Mouse (Mus musculus) midbrain, embryonic 11.5 days (tissue): ENCODE measurements around the gene Olfr447. TPM values are rescaled to one million over a fixed set of nuclear protein-coding genes. Genes with fewer than 3 reads are reported as not detected.
A peak's percentile ranks its signal among the peaks of the same experiment; 100 is the strongest.

Experiments used
- ATAC-seq: fragments of 200-750 bp; cut with Nextera tagmentation; 2 replicates; pipeline ENCODE4 v1.8.0; 2017; ENCODE audit warnings: moderate TSS enrichment, moderate library complexity; ENCODE audit not compliant: low FRiP score
- DNase-seq: peaks from one replicate; pipeline ENCODE4 v3.0.0; 2015; ENCODE audit warnings: low spot score; ENCODE audit errors: missing footprints
- H3K27ac ChIP-seq: fragments of 300-500 bp; sonication (generic); 2 replicates; pipeline ENCODE4 v1.5.1; 2014; ENCODE audit warnings: low read depth, low read length
- H3K27me3 ChIP-seq: fragments of 300-500 bp; sonication (generic); 2 replicates; pipeline ENCODE4 v1.6.1; 2014; ENCODE audit warnings: mild to moderate bottlenecking, low read length, moderate library complexity, mixed read lengths; ENCODE audit not compliant: control insufficient read depth, insufficient read depth
- H3K36me3 ChIP-seq: fragments of 300-500 bp; sonication (generic); 2 replicates; pipeline ENCODE4 v1.6.1; 2014; ENCODE audit warnings: mild to moderate bottlenecking, low read length, moderate library complexity, mixed read lengths; ENCODE audit not compliant: control insufficient read depth, insufficient read depth
- H3K4me1 ChIP-seq: fragments of 300-500 bp; sonication (generic); 2 replicates; pipeline ENCODE4 v1.6.1; 2014; ENCODE audit warnings: low read length; ENCODE audit not compliant: control insufficient read depth, insufficient read depth
- H3K4me2 ChIP-seq: fragments of 300-500 bp; sonication (generic); 2 replicates; pipeline ENCODE4 v1.6.1; 2014; ENCODE audit warnings: mild to moderate bottlenecking, moderate library complexity
- H3K4me3 ChIP-seq: fragments of 300-500 bp; sonication (generic); 2 replicates; pipeline ENCODE4 v1.5.1; 2014; ENCODE audit warnings: low read depth, low read length
- H3K9ac ChIP-seq: fragments of 300-500 bp; sonication (generic); 2 replicates; pipeline ENCODE4 v1.6.1; 2014; ENCODE audit warnings: low read length
- H3K9me3 ChIP-seq: fragments of 300-500 bp; sonication (generic); 2 replicates; pipeline ENCODE4 v1.6.1; 2016; ENCODE audit warnings: low read length; ENCODE audit not compliant: control insufficient read depth
- WGBS: fragments of 180-500 bp; shearing (Covaris S2); extraction: QIAGEN DNeasy Blood & Tissue Kit; methylation state at CpG from one replicate; pipeline ENCODE4 v1.1.7; 2014; 5-methylcytosine and 5-hydroxymethylcytosine counted together
- polyA plus RNA-seq: library from polyadenylated mRNA; unstranded; fragments of >200 nt; fragmentation: Nextera tagmentation; extraction: Ambion mirVana; gene quantifications from 2 replicates; pipeline ENCODE4 v1.2.1, GENCODE M21; 2014

Olfr447 gene
- not detected in 2 replicates for polyA plus RNA-seq

- H3K4me3 ChIP-seq, result no peak within 1 kb of the TSS
- no peak within 1 kb of the TSS for H3K4me2 ChIP-seq
- ATAC-seq (no peak), DNase-seq (no peak)
- no peak within 1 kb of the TSS for H3K27ac ChIP-seq
- no peaks in the 10 kb centered on the region for H3K27me3 ChIP-seq
- H3K9ac ChIP-seq, result no peak within 1 kb of the TSS
- H3K4me1 ChIP-seq, result no peaks in the 10 kb centered on the region
- no peaks in the 10 kb centered on the region for H3K9me3 ChIP-seq
- H3K36me3 ChIP-seq, result no peaks in the 10 kb centered on the region
Measured at GRCm38 (mm10) chr6:42908578-42908977, at the start of gene Olfr447. Gene Olfr447, plus strand, starts transcription at chr6:42908878.

DNA sequence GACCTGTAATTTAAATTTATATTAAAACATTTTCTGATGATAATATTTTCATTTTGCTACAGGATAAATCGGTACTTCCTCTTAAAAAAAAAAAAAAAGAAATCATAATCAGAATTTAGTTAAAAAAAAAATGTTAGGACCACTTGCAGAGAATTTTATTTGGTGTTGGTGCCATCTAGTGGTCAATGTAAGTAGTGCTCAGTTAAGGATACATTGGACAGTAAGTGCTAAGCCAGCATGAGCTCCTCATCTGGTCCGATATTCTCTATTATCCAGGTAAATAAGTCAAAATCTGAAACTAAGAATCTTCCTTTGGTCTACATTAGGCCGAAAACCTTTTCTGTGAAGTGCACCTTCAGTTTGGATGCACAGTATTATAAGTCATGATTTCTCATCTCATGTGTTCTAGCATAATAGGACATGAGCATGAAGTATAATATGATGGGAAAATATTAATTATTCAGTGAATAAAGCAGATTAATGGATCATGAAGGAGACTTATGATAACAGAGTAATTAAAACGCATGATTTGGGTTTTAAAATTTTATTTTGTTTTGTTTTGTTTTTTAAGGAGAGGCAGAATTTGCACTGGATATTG is 48.4 kb upstream of the Olfr447 start:
- 17% methylated on average over 4 of the region's 4 CpGs for WGBS
- H3K4me1 ChIP-seq, result no peaks in the 10 kb centered on the region
- no peaks in the 10 kb centered on the region for H3K36me3 ChIP-seq
- no peaks in the 10 kb centered on the region for H3K27me3 ChIP-seq
- no peak overlapping the region for H3K9ac ChIP-seq
- no peak overlapping the region for H3K27ac ChIP-seq
- DNase-seq, result peak; percentile 96
- H3K4me3 ChIP-seq, result no peak overlapping the region
- H3K9me3 ChIP-seq, result no peaks in the 10 kb centered on the region
- no peak overlapping the region for H3K4me2 ChIP-seq
- ATAC-seq, result peak; percentile 75

DNA sequence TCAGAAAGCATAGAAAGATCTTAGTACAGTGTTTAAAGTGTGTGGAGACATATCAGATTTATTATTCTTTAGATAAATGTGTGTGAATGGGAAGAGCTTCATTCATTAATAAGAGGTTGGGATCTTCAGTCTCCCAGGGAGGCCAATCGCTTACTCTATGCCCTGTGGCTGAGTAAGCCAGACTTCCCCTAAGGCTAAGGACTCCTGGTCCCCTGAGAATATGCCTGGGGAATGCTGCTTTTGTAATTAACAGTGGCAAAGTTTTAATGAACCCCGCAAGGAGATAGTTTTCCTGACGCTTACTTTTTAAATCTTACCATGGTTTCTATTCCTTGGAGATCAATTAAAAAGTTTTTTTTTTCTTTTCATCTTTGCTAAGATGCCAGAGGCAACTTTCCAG is 39.0 kb upstream of the Olfr447 start:
- no peak for DNase-seq
- Histone ChIP-seq H3K9ac (no peak overlapping the region), H3K27ac (no peak overlapping the region), H3K27me3 (no peaks in the 10 kb centered on the region), H3K4me2 (no peak overlapping the region), H3K4me3 (no peak overlapping the region), H3K9me3 (no peaks in the 10 kb centered on the region), H3K36me3 (no peaks in the 10 kb centered on the region), H3K4me1 (no peaks in the 10 kb centered on the region)
- ATAC-seq, result no peak
- WGBS, result 81% methylated on average over 3 of the region's 3 CpGs

- ATAC-seq (no peak), DNase-seq (no peak)
- Histone ChIP-seq H3K9me3 (no peaks in the 10 kb centered on the region), H3K27me3 (no peaks in the 10 kb centered on the region), H3K4me3 (no peak overlapping the region), H3K9ac (no peak overlapping the region), H3K4me1 (no peaks in the 10 kb centered on the region), H3K36me3 (no peaks in the 10 kb centered on the region), H3K27ac (no peak overlapping the region), H3K4me2 (no peak overlapping the region)
Measured at GRCm38 (mm10) chr6:42876323-42876722, 32.4 kb upstream of the Olfr447 start.

DNA sequence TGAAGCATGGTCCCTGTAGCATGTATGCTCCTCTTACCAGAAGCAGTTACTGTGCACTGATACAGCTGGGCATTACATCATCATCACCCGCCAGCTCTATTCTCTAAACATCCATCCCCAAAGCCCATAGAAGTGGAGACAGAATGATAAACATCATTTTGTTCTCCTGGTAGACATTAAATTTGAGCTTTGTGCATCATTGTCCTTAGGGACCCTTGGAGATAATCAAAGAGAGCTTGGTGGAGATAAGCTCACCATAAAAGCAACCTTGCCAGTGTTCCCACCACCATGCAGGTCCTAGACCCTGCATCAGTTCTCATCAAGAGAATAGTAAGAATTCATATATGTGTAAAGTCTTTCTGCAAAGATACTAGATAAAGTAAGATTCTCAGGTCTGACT is 18.5 kb upstream of the Olfr447 start, which contains the start of gene Olfr448:
Gene Olfr448 (plus strand): TSS at position 301 of the 400 bp plus-strand sequence.
- Histone ChIP-seq H3K9ac (no peak within 1 kb of the TSS), H3K4me2 (no peak within 1 kb of the TSS), H3K36me3 (no peaks in the 10 kb centered on the region), H3K4me3 (no peak within 1 kb of the TSS), H3K4me1 (no peaks in the 10 kb centered on the region), H3K27ac (no peak within 1 kb of the TSS), H3K27me3 (no peaks in the 10 kb centered on the region), H3K9me3 (no peaks in the 10 kb centered on the region)
- no peak for DNase-seq
- WGBS, result 76% methylated on average over 1 of the region's 1 CpGs
- no peak for ATAC-seq

- H3K36me3 ChIP-seq, result no peaks in the 10 kb centered on the region
- H3K27me3 ChIP-seq, result no peaks in the 10 kb centered on the region
- H3K4me2 ChIP-seq, result no peak overlapping the region
- H3K9ac ChIP-seq, result no peak overlapping the region
- 46% methylated on average over 1 of the region's 1 CpGs for WGBS
- DNase-seq (no peak), ATAC-seq (no peak)
- H3K4me3 ChIP-seq, result no peak overlapping the region
- no peak overlapping the region for H3K27ac ChIP-seq
- H3K4me1 ChIP-seq, result no peaks in the 10 kb centered on the region
- no peaks in the 10 kb centered on the region for H3K9me3 ChIP-seq
Measured at GRCm38 (mm10) chr6:42900345-42900744, 8.3 kb upstream of the Olfr447 start.

DNA sequence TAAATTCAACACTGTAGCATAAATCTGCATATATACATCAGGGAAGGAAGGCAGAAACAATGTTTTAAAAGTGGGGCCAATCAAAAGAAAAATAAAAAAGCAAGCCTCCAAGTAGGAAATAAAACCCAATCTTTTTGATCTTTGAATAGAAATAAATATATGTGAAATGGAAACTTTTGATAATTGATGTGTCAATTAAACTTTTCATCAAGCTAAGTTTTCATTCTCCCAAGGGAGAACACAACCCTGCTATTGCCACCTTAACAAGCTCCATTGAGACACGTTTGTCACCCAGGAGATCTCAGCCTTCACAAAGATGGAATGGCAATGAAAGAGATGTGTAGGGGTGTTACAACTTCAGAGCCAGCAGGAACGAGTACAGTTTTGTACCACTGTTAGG is 12.4 kb downstream of the Olfr447 start, which contains the start of gene Olfr446:
Gene Olfr446 (plus strand): TSS at position 301 of the 400 bp plus-strand sequence.
- Histone ChIP-seq H3K27ac (no peak within 1 kb of the TSS), H3K27me3 (no peaks in the 10 kb centered on the region), H3K4me2 (no peak within 1 kb of the TSS), H3K4me1 (no peaks in the 10 kb centered on the region), H3K36me3 (no peaks in the 10 kb centered on the region), H3K9ac (no peak within 1 kb of the TSS), H3K4me3 (no peak within 1 kb of the TSS), H3K9me3 (no peaks in the 10 kb centered on the region)
- DNase-seq (no peak), ATAC-seq (no peak)
- WGBS, result 68% methylated on average over 2 of the region's 2 CpGs

DNA sequence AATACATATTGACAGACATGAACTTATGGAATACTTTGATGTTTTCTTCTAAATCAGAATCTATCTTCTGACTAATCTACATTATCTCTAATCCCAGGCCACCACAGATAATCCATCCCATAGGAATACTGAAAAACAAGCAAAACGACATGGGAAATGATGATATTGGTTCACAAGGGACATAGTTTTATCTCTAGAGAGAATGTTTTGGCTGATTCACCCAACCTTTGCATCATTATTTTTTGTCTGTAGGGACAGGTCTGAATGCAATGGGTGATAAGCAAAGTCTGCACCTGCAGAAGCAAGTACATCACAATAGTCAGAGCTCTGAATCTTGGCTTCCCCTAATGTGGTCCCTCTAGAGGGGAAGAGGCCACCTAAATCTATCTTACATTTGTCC is 40.1 kb downstream of the Olfr447 start, which contains the start of gene Olfr444:
Gene Olfr444 (plus strand): TSS at position 301 of the 400 bp plus-strand sequence.
- H3K27me3 ChIP-seq, result no peaks in the 10 kb centered on the region
- 71% methylated on average over 1 of the region's 1 CpGs for WGBS
- H3K9me3 ChIP-seq, result no peaks in the 10 kb centered on the region
- no peak within 1 kb of the TSS for H3K9ac ChIP-seq
- H3K4me3 ChIP-seq, result no peak within 1 kb of the TSS
- H3K4me1 ChIP-seq, result no peaks in the 10 kb centered on the region
- H3K27ac ChIP-seq, result no peak within 1 kb of the TSS
- H3K4me2 ChIP-seq, result no peak within 1 kb of the TSS
- no peak for ATAC-seq
- no peaks in the 10 kb centered on the region for H3K36me3 ChIP-seq
- no peak for DNase-seq
